Comparison of ENCODE assay signal across 9 mouse cellular contexts in the genomic region with DNA sequence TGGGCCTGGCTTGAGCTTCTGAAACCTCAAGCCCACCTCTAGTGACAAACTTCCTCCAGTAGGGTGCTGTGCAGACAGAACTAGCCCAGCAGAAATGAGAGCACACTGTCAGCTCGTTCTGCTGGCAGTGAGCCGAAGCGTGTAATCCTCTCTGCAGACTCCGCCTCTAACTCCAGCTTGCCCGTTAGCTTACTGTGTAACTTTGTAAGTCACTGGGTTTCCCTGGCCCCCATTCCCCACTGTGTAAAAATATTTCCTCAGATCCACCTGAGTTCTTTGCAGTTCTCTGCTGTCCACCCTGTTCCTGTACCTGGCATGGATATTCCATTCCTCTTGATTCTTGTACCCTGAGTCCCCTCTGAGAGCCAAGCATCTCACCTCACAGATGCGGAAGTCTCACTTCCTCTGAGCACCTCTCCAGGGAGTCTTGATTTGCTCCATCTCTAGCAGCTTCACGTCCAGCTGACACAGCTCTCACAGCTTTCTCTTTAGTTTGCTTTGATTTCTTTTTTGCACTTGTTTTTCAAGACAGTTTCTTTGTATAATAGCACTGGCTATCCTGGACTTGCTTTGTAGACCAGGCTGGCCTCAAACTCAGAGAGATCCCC. TPM values are rescaled to one million over a fixed set of nuclear protein-coding genes. Genes with fewer than 3 reads are reported as not detected.
A peak's percentile ranks its signal among the peaks of the same experiment; 100 is the strongest.
DNase-seq lines count a peak whose midpoint lies in the region; ATAC-seq and TF ChIP-seq lines count a peak whose summit lies in the region.
"Had no signal": no experiment of that assay in that cellular context is flagged by ENCODE, and none has a peak within 500 bp of the region (broad histone marks: within the 10 kb centered on the region; RNA-seq: fewer than 3 reads in every experiment).

No protein-coding gene starts in this region.

- no peak overlapping the region for H3K27ac ChIP-seq in kidney, embryonic 14.5 days (ENCODE audit: low read depth, low read length)
- peak overlapping the region; percentile 47 for H3K27ac ChIP-seq in bone marrow macrophage, adult 2 months (ENCODE audit: insufficient read depth, low read depth, low read length)
- peak overlapping the region; percentile 51; the same call in 1 of the 2 replicates for H3K27ac ChIP-seq in heart, postnatal 0 days (ENCODE audit: low read depth)
- H3K27ac ChIP-seq in lung, postnatal 0 days (ENCODE audit: low read length): no peak overlapping the region
- H3K27ac ChIP-seq in thymus, adult 2 months (ENCODE audit: control insufficient read depth, insufficient read depth, low read length): no peak overlapping the region
- H3K27ac ChIP-seq in hindbrain, embryonic 16.5 days (ENCODE audit: low read depth, low read length): no peak overlapping the region
- H3K27ac ChIP-seq: limb, embryonic 15.5 days had no signal

- H3K4me2 ChIP-seq in kidney, embryonic 14.5 days (replicated peaks; ENCODE audit: low read depth, low read length): no peak overlapping the region
- H3K4me2 ChIP-seq in heart, postnatal 0 days (ENCODE audit: low read depth, low read length): no peak overlapping the region
- no peak overlapping the region for H3K4me2 ChIP-seq in lung, postnatal 0 days (replicated peaks; ENCODE audit: low read depth, low read length)
- H3K4me2 ChIP-seq in hindbrain, embryonic 16.5 days (ENCODE audit: low read length): no peak overlapping the region
- H3K4me2 ChIP-seq: limb, embryonic 15.5 days had no signal

- no peak overlapping the region for H3K9ac ChIP-seq in kidney, embryonic 14.5 days (ENCODE audit: low read depth, low read length)
- no peak overlapping the region for H3K9ac ChIP-seq in heart, postnatal 0 days (replicated peaks; ENCODE audit: low read depth, low read length)
- no peak overlapping the region for H3K9ac ChIP-seq in lung, postnatal 0 days (replicated peaks; ENCODE audit: low read depth)
- H3K9ac ChIP-seq in hindbrain, embryonic 16.5 days (ENCODE audit: low read depth, low read length): no peak overlapping the region
- H3K9ac ChIP-seq: limb, embryonic 15.5 days had no signal

- no peak overlapping the region for H3K4me3 ChIP-seq in kidney, embryonic 14.5 days (ENCODE audit: low read length)
- no peak overlapping the region for H3K4me3 ChIP-seq in bone marrow macrophage, adult 2 months (ENCODE audit: insufficient read depth, low read length)
- H3K4me3 ChIP-seq in heart, postnatal 0 days (ENCODE audit: low read depth, low read length): no peak overlapping the region
- no peak overlapping the region for H3K4me3 ChIP-seq in lung, postnatal 0 days (ENCODE audit: low read depth, low read length)
- H3K4me3 ChIP-seq in thymus, adult 2 months (ENCODE audit: control insufficient read depth, insufficient read depth, low read length): no peak overlapping the region
- no peak overlapping the region for H3K4me3 ChIP-seq in hindbrain, embryonic 16.5 days (ENCODE audit: low read length)
- H3K4me3 ChIP-seq: limb, embryonic 15.5 days had no signal

- no peak for TF ChIP-seq CTCF in bone marrow macrophage, adult 2 months (IDR thresholded peaks at IDR 0.05; ENCODE audit: low read depth, low read length)
- no peak for TF ChIP-seq CTCF in heart, postnatal 0 days (IDR thresholded peaks at IDR 0.05; ENCODE audit: low read depth)
- no peak for TF ChIP-seq CTCF in lung, postnatal 0 days (IDR thresholded peaks at IDR 0.05)
- no peak for TF ChIP-seq CTCF in thymus, adult 2 months (IDR thresholded peaks at IDR 0.05; ENCODE audit: borderline replicate concordance, control insufficient read depth, extremely low read depth, insufficient read depth, low read length, poor library complexity)

- no peak for TF ChIP-seq POLR2A in bone marrow macrophage, adult 2 months (IDR thresholded peaks at IDR 0.05; ENCODE audit: borderline replicate concordance, low read depth, low read length)
- no peak for TF ChIP-seq POLR2A in thymus, adult 2 months (IDR thresholded peaks at IDR 0.05; ENCODE audit: control insufficient read depth, extremely low read depth, insufficient read depth, low read length, poor library complexity)

- ATAC-seq in kidney, embryonic 14.5 days (ENCODE audit: low FRiP score, low TSS enrichment): no peak
- peak; percentile 77 for ATAC-seq in heart, postnatal 0 days (ENCODE audit: insufficient read depth, low read depth)
- ATAC-seq in lung, postnatal 0 days: peak; percentile 28; the same call in 1 of the 2 replicates
- ATAC-seq in hindbrain, embryonic 16.5 days: no peak

- TF ChIP-seq EP300 in heart, postnatal 0 days (IDR thresholded peaks at IDR 0.05; ENCODE audit: low read depth): no peak
- no peak for TF ChIP-seq EP300 in lung, postnatal 0 days (IDR thresholded peaks at IDR 0.05)

- peak; percentile 74 for DNase-seq in kidney, adult 18-20 months
- DNase-seq in heart, postnatal 0 days (ENCODE audit: low spot score): peak; percentile 63
- peak; percentile 42 for DNase-seq in lung, postnatal 0 days (ENCODE audit: low spot score)
- DNase-seq in thymus, adult 2 months: no peak
- DNase-seq in cerebellum, postnatal 36 days: no peak

- no peaks in the 10 kb centered on the region for H3K27me3 ChIP-seq in kidney, embryonic 14.5 days (ENCODE audit: control insufficient read depth, insufficient read depth, low read length)
- H3K27me3 ChIP-seq in heart, postnatal 0 days (ENCODE audit: control insufficient read depth, insufficient read depth, low read length): no peaks in the 10 kb centered on the region
- no peaks in the 10 kb centered on the region for H3K27me3 ChIP-seq in lung, postnatal 0 days (replicated peaks; ENCODE audit: insufficient read depth, low read length)
- H3K27me3 ChIP-seq in thymus, adult 2 months (ENCODE audit: control insufficient read depth, insufficient read depth, low read length): no peaks in the 10 kb centered on the region
- no peaks in the 10 kb centered on the region for H3K27me3 ChIP-seq in hindbrain, embryonic 16.5 days (replicated peaks; ENCODE audit: control insufficient read depth, insufficient read depth, low read length)
- H3K27me3 ChIP-seq: limb, embryonic 15.5 days had no signal

- H3K4me1 ChIP-seq in kidney, embryonic 14.5 days (ENCODE audit: control insufficient read depth, insufficient read depth, low read length): no peaks in the 10 kb centered on the region
- peaks cover 10% of the 10 kb centered on the region for H3K4me1 ChIP-seq in bone marrow macrophage, adult 2 months (ENCODE audit: control insufficient read depth, insufficient read depth, low read length)
- 0 out of 2 replicates have a peak, but pooled peaks cover 5% of the 10 kb centered on the region for H3K4me1 ChIP-seq in heart, postnatal 0 days (ENCODE audit: control insufficient read depth, insufficient read depth)
- H3K4me1 ChIP-seq in lung, postnatal 0 days (ENCODE audit: insufficient read depth, low read depth, low read length): no peaks in the 10 kb centered on the region; the same call in 1 of the 2 replicates
- H3K4me1 ChIP-seq in thymus, adult 2 months (replicated peaks; ENCODE audit: control insufficient read depth, insufficient read depth, low read length): peaks cover 40% of the 10 kb centered on the region
- no peaks in the 10 kb centered on the region for H3K4me1 ChIP-seq in hindbrain, embryonic 16.5 days (ENCODE audit: control insufficient read depth, insufficient read depth, low read depth, low read length)
- H3K4me1 ChIP-seq: limb, embryonic 15.5 days had no signal

- H3K9me3 ChIP-seq in kidney, embryonic 14.5 days (ENCODE audit: control insufficient read depth, low read length): no peaks in the 10 kb centered on the region
- no peaks in the 10 kb centered on the region for H3K9me3 ChIP-seq in heart, postnatal 0 days (replicated peaks; ENCODE audit: control insufficient read depth, low read length)
- H3K9me3 ChIP-seq in lung, postnatal 0 days (ENCODE audit: low read length): no peaks in the 10 kb centered on the region
- H3K9me3 ChIP-seq in hindbrain, embryonic 16.5 days (ENCODE audit: control insufficient read depth, low read length): no peaks in the 10 kb centered on the region
- H3K9me3 ChIP-seq: limb, embryonic 15.5 days had no signal

- H3K36me3 ChIP-seq in kidney, embryonic 14.5 days (ENCODE audit: control insufficient read depth, insufficient read depth, low read length): peaks cover 66% of the 10 kb centered on the region
- peaks cover 42% of the 10 kb centered on the region for H3K36me3 ChIP-seq in heart, postnatal 0 days (replicated peaks; ENCODE audit: control insufficient read depth, insufficient read depth, low read length)
- H3K36me3 ChIP-seq in lung, postnatal 0 days (ENCODE audit: insufficient read depth, low read length): peaks cover 9% of the 10 kb centered on the region; the same call in 1 of the 2 replicates
- peaks cover 15% of the 10 kb centered on the region for H3K36me3 ChIP-seq in thymus, adult 2 months (ENCODE audit: control insufficient read depth, insufficient read depth, low read length)
- H3K36me3 ChIP-seq in hindbrain, embryonic 16.5 days (ENCODE audit: control insufficient read depth, insufficient read depth, low read length): peaks cover 23% of the 10 kb centered on the region

- 63% methylated on average over 7 of the region's 7 CpGs for WGBS in kidney, embryonic 14.5 days
- 40% methylated on average over 7 of the region's 7 CpGs for WGBS in heart, postnatal 0 days
- 58% methylated on average over 7 of the region's 7 CpGs for WGBS in lung, postnatal 0 days
- WGBS in thymus, adult 2 months: 82% methylated on average over 7 of the region's 7 CpGs
- 60% methylated on average over 7 of the region's 7 CpGs for WGBS in hindbrain, embryonic 16.5 days

RNA-seq across cellular contexts. Expression of a gene that starts 51.0 kb away (rescaled TPM):
- 6.6 and 7.3 TPM in 2 replicates for polyA plus RNA-seq in kidney, embryonic 14.5 days (2014; fragmentation: Nextera tagmentation; extraction: Ambion mirVana)
- polyA plus RNA-seq in bone marrow macrophage, adult 2 months (2012; ENCODE audit: insufficient read depth, insufficient read length, missing spikeins): not detected in 2 replicates
- total RNA-seq in heart, postnatal 0 days (2014; rRNA removed; ENCODE audit: low replicate concordance): 2.3 TPM in 1 of 2 replicates, not detected in the other
- polyA plus RNA-seq in heart, postnatal 0 days (2015; fragmentation: Nextera tagmentation; extraction: Ambion mirVana): 0.12 and 0.38 TPM in 2 replicates
- 0.74 and 0.75 TPM in 2 replicates for polyA plus RNA-seq in lung, postnatal 0 days (2015; fragmentation: Nextera tagmentation; extraction: Ambion mirVana)
- 21.1 and 21.6 TPM in 2 replicates for polyA plus RNA-seq in thymus, adult 2 months (2012; rRNA removed)
- polyA plus RNA-seq in hindbrain, embryonic 16.5 days (2015; fragmentation: Nextera tagmentation; extraction: Ambion mirVana): 1.8 and 2.5 TPM in 2 replicates

Comparison
In these comparisons a context has a peak if more than half of its experiments do, and no peak if none do; other contexts are left out.
1. DNase-seq: peak in kidney, adult 18-20 months (single experiment), heart, postnatal 0 days (single experiment) and lung, postnatal 0 days (single experiment); none in thymus, adult 2 months (single experiment) and cerebellum, postnatal 36 days (0 of 2).
2. ATAC-seq: peak in heart, postnatal 0 days (single experiment) and lung, postnatal 0 days (single experiment); none in kidney, embryonic 14.5 days (single experiment) and hindbrain, embryonic 16.5 days (single experiment).
3. H3K27ac ChIP-seq: peak in bone marrow macrophage, adult 2 months (single experiment) and heart, postnatal 0 days (single experiment); none in kidney, embryonic 14.5 days (single experiment), lung, postnatal 0 days (single experiment), thymus, adult 2 months (single experiment) and hindbrain, embryonic 16.5 days (single experiment).